Mouse (Mus musculus): ENCODE data around the gene Yrdc. TPM values are rescaled to one million over a fixed set of nuclear protein-coding genes. Genes with fewer than 3 reads are reported as not detected.

Gene Yrdc
- polyA plus RNA-seq, 1 experiment: 22.4 TPM

DNA sequence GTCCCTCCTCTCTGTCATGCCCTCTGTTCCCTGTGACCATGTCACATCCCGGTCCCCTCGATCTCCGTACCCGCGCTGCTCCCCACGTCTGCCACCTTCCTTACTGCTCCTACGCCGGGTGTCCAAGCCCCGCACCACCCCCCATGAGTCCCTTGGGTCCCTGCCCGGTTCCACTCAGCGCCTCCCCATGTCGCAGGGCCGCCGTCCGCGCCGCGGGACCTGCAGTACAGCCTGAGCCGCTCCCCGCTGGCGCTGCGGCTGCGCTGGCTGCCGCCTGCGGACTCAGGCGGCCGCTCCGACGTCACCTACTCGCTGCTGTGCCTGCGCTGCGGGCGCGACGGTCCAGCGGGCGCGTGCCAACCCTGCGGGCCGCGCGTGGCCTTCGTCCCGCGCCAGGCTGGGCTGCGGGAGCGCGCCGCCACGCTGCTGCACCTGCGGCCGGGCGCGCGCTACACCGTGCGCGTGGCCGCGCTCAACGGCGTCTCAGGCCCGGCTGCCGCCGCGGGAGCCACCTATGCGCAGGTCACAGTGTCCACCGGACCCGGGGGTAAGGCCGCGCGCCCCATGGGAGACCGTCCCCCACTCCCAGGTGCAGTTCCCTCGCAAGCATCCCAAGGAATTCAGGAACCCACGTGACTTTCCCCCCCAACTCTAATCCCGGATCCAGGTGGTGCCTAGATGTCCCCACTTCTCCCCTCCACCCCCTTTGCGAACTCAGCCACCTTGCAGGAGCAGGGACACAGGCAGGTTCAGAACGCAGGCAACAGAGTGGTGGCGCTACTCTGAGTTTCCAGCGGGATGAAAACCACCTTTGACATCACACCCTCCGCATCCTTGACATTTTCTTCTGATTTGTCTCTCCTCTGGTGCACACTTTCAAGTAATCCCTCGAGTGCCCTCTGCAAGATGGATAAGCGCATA, 44.3 kb downstream of the Yrdc start:
- TF ChIP-seq CTCF (IDR thresholded peaks at IDR 0.05; ENCODE audit: extremely low read depth, insufficient read length, insufficient replicate concordance, low read depth, low read length) (no peak), POLR2A (IDR thresholded peaks at IDR 0.05; ENCODE audit: low read depth, low read length) (no peak)

DNA sequence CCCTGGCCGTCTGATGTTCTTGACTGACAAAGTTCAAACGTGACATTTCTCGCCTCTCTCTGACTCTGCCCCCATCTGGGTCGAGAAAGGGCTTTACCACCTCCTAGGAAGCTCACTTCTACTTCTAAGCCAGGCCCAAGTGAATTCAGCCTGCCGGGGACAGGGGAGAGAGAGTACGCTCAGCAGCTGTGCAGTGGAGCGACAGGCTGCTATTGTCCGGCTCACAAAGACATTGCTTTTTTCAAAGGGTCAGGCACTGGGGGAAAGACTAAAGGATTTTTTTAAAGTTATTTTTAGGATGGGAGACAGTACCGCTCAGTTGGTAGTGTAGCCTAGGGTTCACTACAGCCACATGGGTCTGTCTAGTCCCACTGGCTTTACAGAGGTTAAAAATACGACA, 47.9 kb downstream of the Yrdc start:
- TF ChIP-seq POLR2A (IDR thresholded peaks at IDR 0.05; ENCODE audit: low read depth, low read length): no peak
- no peak for TF ChIP-seq CTCF (IDR thresholded peaks at IDR 0.05; ENCODE audit: extremely low read depth, insufficient read length, insufficient replicate concordance, low read depth, low read length)

More for the DNA sequence above, 44.3 kb downstream of the Yrdc start:
- Histone ChIP-seq H3K4me1 (ENCODE audit: control insufficient read depth, insufficient read depth, insufficient read length, low read length) (no peaks in the 10 kb centered on the region), H3K36me3 (ENCODE audit: control insufficient read depth, insufficient read depth, low read length) (no peaks in the 10 kb centered on the region), H3K27ac (ENCODE audit: insufficient read depth, low read depth, low read length) (no peak overlapping the region), H3K27me3 (ENCODE audit: control insufficient read depth, insufficient read depth, low read length) (peaks cover 19% of the 10 kb centered on the region), H3K4me3 (ENCODE audit: low read depth, low read length) (peak overlapping the region; percentile 30)
- 3% methylated on average over 83 of the region's 83 CpGs for WGBS

GRCm38 (mm10) chr4:124899906-124900305, 49.4 kb downstream of the Yrdc start:
- Histone ChIP-seq H3K4me1 (ENCODE audit: control insufficient read depth, insufficient read depth, insufficient read length, low read length) (no peaks in the 10 kb centered on the region), H3K27ac (ENCODE audit: insufficient read depth, low read depth, low read length) (no peak overlapping the region), H3K27me3 (ENCODE audit: control insufficient read depth, insufficient read depth, low read length) (peaks cover 6% of the 10 kb centered on the region), H3K36me3 (ENCODE audit: control insufficient read depth, insufficient read depth, low read length) (no peaks in the 10 kb centered on the region), H3K4me3 (ENCODE audit: low read depth, low read length) (no peak overlapping the region)
- TF ChIP-seq POLR2A (IDR thresholded peaks at IDR 0.05; ENCODE audit: low read depth, low read length) (no peak), CTCF (IDR thresholded peaks at IDR 0.05; ENCODE audit: extremely low read depth, insufficient read length, insufficient replicate concordance, low read depth, low read length) (no peak)
- WGBS: 38% methylated on average over 5 of the region's 5 CpGs

More for the DNA sequence above, 47.9 kb downstream of the Yrdc start:
- Histone ChIP-seq H3K4me1 (ENCODE audit: control insufficient read depth, insufficient read depth, insufficient read length, low read length) (no peaks in the 10 kb centered on the region), H3K27ac (ENCODE audit: insufficient read depth, low read depth, low read length) (no peak overlapping the region), H3K36me3 (ENCODE audit: control insufficient read depth, insufficient read depth, low read length) (no peaks in the 10 kb centered on the region), H3K4me3 (ENCODE audit: low read depth, low read length) (no peak overlapping the region), H3K27me3 (ENCODE audit: control insufficient read depth, insufficient read depth, low read length) (peaks cover 19% of the 10 kb centered on the region)
- 66% methylated on average over 10 of the region's 10 CpGs for WGBS

Other genes with a start within 250 kb of the Yrdc start
- gene 3100002H09Rik, start 239.9 kb upstream of the Yrdc start, polyA plus RNA-seq (2012; rRNA removed): not detected in 2 replicates
- 0.04 and 0.09 TPM in 2 replicates for gene Pou3f1, start 193.9 kb upstream of the Yrdc start, polyA plus RNA-seq (2012; rRNA removed)
- gene Utp11, start 157.1 kb upstream of the Yrdc start, polyA plus RNA-seq (2012; rRNA removed): 0.57 and 0.85 TPM in 2 replicates
- 6.8 and 9.2 TPM in 2 replicates for gene Fhl3, start 150.0 kb upstream of the Yrdc start, polyA plus RNA-seq (2012; rRNA removed)
- 3.3 and 7.2 TPM in 2 replicates for gene Sf3a3, start 135.9 kb upstream of the Yrdc start, polyA plus RNA-seq (2012; rRNA removed)
- gene Inpp5b, start 108.8 kb upstream of the Yrdc start, polyA plus RNA-seq (2012; rRNA removed): 21.8 and 26.7 TPM in 2 replicates
- gene Mtf1, start 48.6 kb upstream of the Yrdc start, polyA plus RNA-seq (2012; rRNA removed): 2.8 and 12.4 TPM in 2 replicates
- 29.9 and 31.4 TPM in 2 replicates for gene 1110065P20Rik, start 517 bp downstream of the Yrdc start, polyA plus RNA-seq (2012; rRNA removed)
- gene Maneal, start 11.5 kb downstream of the Yrdc start, polyA plus RNA-seq (2012; rRNA removed): 0.25 and 0.33 TPM in 2 replicates
- not detected in 2 replicates for gene Epha10, start 30.2 kb downstream of the Yrdc start, polyA plus RNA-seq (2012; rRNA removed)
- 5.2 and 7.1 TPM in 2 replicates for gene 9930104L06Rik, start 86.4 kb downstream of the Yrdc start, polyA plus RNA-seq (2012; rRNA removed)
- gene Cdca8, start 88.6 kb downstream of the Yrdc start, polyA plus RNA-seq (2012; rRNA removed): 8.4 and 18.7 TPM in 2 replicates
- gene Rspo1, start 135.8 kb downstream of the Yrdc start, polyA plus RNA-seq (2012; rRNA removed): 0.60 and 1.6 TPM in 2 replicates
- gene Gnl2, start 165.9 kb downstream of the Yrdc start, polyA plus RNA-seq (2012; rRNA removed): 1.5 and 3.5 TPM in 2 replicates
- not detected in 2 replicates for gene Dnali1, start 215.0 kb downstream of the Yrdc start, polyA plus RNA-seq (2012; rRNA removed)
- 4.2 and 6.2 TPM in 2 replicates for gene Snip1, start 216.0 kb downstream of the Yrdc start, polyA plus RNA-seq (2012; rRNA removed)
- gene Meaf6, start 234.5 kb downstream of the Yrdc start, polyA plus RNA-seq (2012; rRNA removed): 3.5 and 9.1 TPM in 2 replicates